Mouse (Mus musculus): Measurements from ENCODE around the gene Nlgn1.

- TF ChIP-seq CTCF (IDR thresholded peaks at IDR 0.05; ENCODE audit: extremely low read depth, insufficient read depth, insufficient read length, insufficient replicate concordance) (no peak), POLR2A (IDR thresholded peaks at IDR 0.05; ENCODE audit: low read depth, low read length) (no peak)
Measured at GRCm38 (mm10) chr3:26337495-26337894, 5.2 kb upstream of the Nlgn1 start.
